Mouse (Mus musculus): Measurements from ENCODE around the gene Ttc27. TPM values are rescaled to one million over a fixed set of nuclear protein-coding genes. Genes with fewer than 3 reads are reported as not detected.
A peak's percentile ranks its signal among the peaks of the same experiment; 100 is the strongest.

Ttc27 gene
- polyA plus RNA-seq, 1 experiment from 2014 or later, result 27.7 TPM

DNA sequence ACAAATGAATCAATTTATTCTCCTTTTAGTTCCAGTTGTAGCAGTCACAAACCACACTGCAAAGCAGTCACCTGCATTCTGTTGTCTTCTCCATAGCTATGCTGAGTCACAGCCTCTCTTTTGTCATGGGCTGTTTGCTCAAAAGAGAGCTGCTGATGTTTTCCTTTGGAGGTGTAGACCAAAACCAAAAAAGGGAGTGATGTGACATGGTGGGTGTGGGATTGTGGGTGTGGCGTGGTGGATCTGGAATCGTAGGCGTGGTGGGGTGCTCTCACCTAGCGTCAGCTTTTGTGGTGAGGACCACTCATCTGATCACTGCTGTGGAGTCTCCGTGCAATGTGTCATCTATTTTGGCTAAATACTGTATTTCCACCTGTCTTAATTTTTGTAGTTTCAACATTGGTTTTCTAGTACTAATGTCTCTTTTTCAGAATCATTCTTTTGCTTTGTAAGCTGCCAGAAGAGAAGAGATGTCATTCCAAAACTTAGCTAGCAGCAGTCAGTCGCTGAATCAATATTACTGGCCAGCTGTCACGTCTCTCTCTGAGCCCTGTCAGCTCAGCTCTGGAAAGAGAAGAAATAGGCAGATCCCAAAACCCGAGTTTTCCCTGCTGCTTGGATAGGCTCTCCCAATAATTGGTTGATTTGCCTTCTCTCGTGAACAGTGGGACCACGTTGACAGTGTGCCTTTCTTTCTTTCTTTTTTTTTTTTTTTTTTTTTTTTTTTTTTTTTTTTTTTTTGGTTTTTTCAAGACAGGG is 147.4 kb downstream of the Ttc27 start:
- Histone ChIP-seq H3K9ac (ENCODE audit: low read length) (no peak overlapping the region), H3K27ac (ENCODE audit: low read depth, low read length) (no peak overlapping the region), H3K9me3 (ENCODE audit: control insufficient read depth, low read length) (no peaks in the 10 kb centered on the region), H3K4me3 (ENCODE audit: low read depth, low read length) (no peak overlapping the region), H3K4me1 (ENCODE audit: control insufficient read depth, insufficient read depth, low read length) (peaks cover 7% of the 10 kb centered on the region; the same call in 1 of the 2 replicates), H3K36me3 (ENCODE audit: control insufficient read depth, insufficient read depth, low read length) (no peaks in the 10 kb centered on the region), H3K27me3 (ENCODE audit: control insufficient read depth, insufficient read depth, low read length) (no peaks in the 10 kb centered on the region), H3K4me2 (no peak overlapping the region)
- DNase-seq (ENCODE audit: low spot score, missing footprints), result no peak
- no peak for ATAC-seq (ENCODE audit: low FRiP score)
- WGBS, result 89% methylated on average over 10 of the region's 10 CpGs

- peaks cover 7% of the 10 kb centered on the region; the same call in 1 of the 2 replicates for H3K4me1 ChIP-seq (ENCODE audit: control insufficient read depth, insufficient read depth, low read length)
- 89% methylated on average over 16 of the region's 16 CpGs for WGBS
Observed at GRCm38 (mm10) chr17:74865694-74866564, 148.4 kb downstream of the Ttc27 start.

GRCm38 (mm10) chr17:74866565-74867507 is 149.3 kb downstream of the Ttc27 start:
- H3K27ac ChIP-seq (ENCODE audit: low read depth, low read length), result no peak overlapping the region
- H3K4me1 ChIP-seq (ENCODE audit: control insufficient read depth, insufficient read depth, low read length), result peaks cover 7% of the 10 kb centered on the region; the same call in 1 of the 2 replicates
- H3K27me3 ChIP-seq (ENCODE audit: control insufficient read depth, insufficient read depth, low read length), result no peaks in the 10 kb centered on the region
- no peak for ATAC-seq (ENCODE audit: low FRiP score)
- no peak overlapping the region for H3K4me3 ChIP-seq (ENCODE audit: low read depth, low read length)
- H3K9me3 ChIP-seq (ENCODE audit: control insufficient read depth, low read length), result no peaks in the 10 kb centered on the region
- 63% methylated on average over 11 of the region's 11 CpGs for WGBS
- H3K4me2 ChIP-seq, result no peak overlapping the region
- no peaks in the 10 kb centered on the region for H3K36me3 ChIP-seq (ENCODE audit: control insufficient read depth, insufficient read depth, low read length)
- no peak overlapping the region for H3K9ac ChIP-seq (ENCODE audit: low read length)
- no peak for DNase-seq (ENCODE audit: low spot score, missing footprints)

More at GRCm38 (mm10) chr17:74865694-74866564, 148.4 kb downstream of the Ttc27 start:
- Histone ChIP-seq H3K9ac (ENCODE audit: low read length) (no peak overlapping the region), H3K36me3 (ENCODE audit: control insufficient read depth, insufficient read depth, low read length) (no peaks in the 10 kb centered on the region), H3K4me3 (ENCODE audit: low read depth, low read length) (no peak overlapping the region), H3K27ac (ENCODE audit: low read depth, low read length) (no peak overlapping the region), H3K27me3 (ENCODE audit: control insufficient read depth, insufficient read depth, low read length) (no peaks in the 10 kb centered on the region), H3K4me2 (no peak overlapping the region), H3K9me3 (ENCODE audit: control insufficient read depth, low read length) (no peaks in the 10 kb centered on the region)
- ATAC-seq (ENCODE audit: low FRiP score) (no peak), DNase-seq (ENCODE audit: low spot score, missing footprints) (no peak)

- Histone ChIP-seq H3K9me3 (ENCODE audit: control insufficient read depth, low read length) (no peaks in the 10 kb centered on the region), H3K9ac (ENCODE audit: low read length) (no peak overlapping the region), H3K4me1 (ENCODE audit: control insufficient read depth, insufficient read depth, low read length) (peaks cover 7% of the 10 kb centered on the region; the same call in 1 of the 2 replicates), H3K4me2 (no peak overlapping the region), H3K4me3 (ENCODE audit: low read depth, low read length) (no peak overlapping the region), H3K27me3 (ENCODE audit: control insufficient read depth, insufficient read depth, low read length) (no peaks in the 10 kb centered on the region), H3K27ac (ENCODE audit: low read depth, low read length) (no peak overlapping the region), H3K36me3 (ENCODE audit: control insufficient read depth, insufficient read depth, low read length) (no peaks in the 10 kb centered on the region)
- ATAC-seq (ENCODE audit: low FRiP score) (no peak), DNase-seq (ENCODE audit: low spot score, missing footprints) (no peak)
- 86% methylated on average over 12 of the region's 12 CpGs for WGBS
Observed at GRCm38 (mm10) chr17:74868185-74868907, 150.8 kb downstream of the Ttc27 start.

- WGBS, result 74% methylated on average over 8 of the region's 8 CpGs
- DNase-seq (ENCODE audit: low spot score, missing footprints) (peak; percentile 51), ATAC-seq (ENCODE audit: low FRiP score) (no peak)
- Histone ChIP-seq H3K9ac (ENCODE audit: low read length) (no peak overlapping the region), H3K27me3 (ENCODE audit: control insufficient read depth, insufficient read depth, low read length) (no peaks in the 10 kb centered on the region), H3K36me3 (ENCODE audit: control insufficient read depth, insufficient read depth, low read length) (no peaks in the 10 kb centered on the region), H3K4me3 (ENCODE audit: low read depth, low read length) (no peak overlapping the region), H3K4me1 (ENCODE audit: control insufficient read depth, insufficient read depth, low read length) (peaks cover 7% of the 10 kb centered on the region; the same call in 1 of the 2 replicates), H3K27ac (ENCODE audit: low read depth, low read length) (no peak overlapping the region), H3K4me2 (no peak overlapping the region), H3K9me3 (ENCODE audit: control insufficient read depth, low read length) (no peaks in the 10 kb centered on the region)
Observed at GRCm38 (mm10) chr17:74869556-74869955, 152.0 kb downstream of the Ttc27 start.

- Histone ChIP-seq H3K4me2 (no peak overlapping the region), H3K9ac (ENCODE audit: low read length) (no peak overlapping the region), H3K4me3 (ENCODE audit: low read depth, low read length) (no peak overlapping the region), H3K27ac (ENCODE audit: low read depth, low read length) (no peak overlapping the region), H3K36me3 (ENCODE audit: control insufficient read depth, insufficient read depth, low read length) (no peaks in the 10 kb centered on the region), H3K4me1 (ENCODE audit: control insufficient read depth, insufficient read depth, low read length) (peaks cover 7% of the 10 kb centered on the region; the same call in 1 of the 2 replicates), H3K27me3 (ENCODE audit: control insufficient read depth, insufficient read depth, low read length) (no peaks in the 10 kb centered on the region), H3K9me3 (ENCODE audit: control insufficient read depth, low read length) (no peaks in the 10 kb centered on the region)
- no peak for ATAC-seq (ENCODE audit: low FRiP score)
- 78% methylated on average over 14 of the region's 14 CpGs for WGBS
- peak; percentile 78 for DNase-seq (ENCODE audit: low spot score, missing footprints)
Observed at GRCm38 (mm10) chr17:74870177-74871160, 152.9 kb downstream of the Ttc27 start.

DNA sequence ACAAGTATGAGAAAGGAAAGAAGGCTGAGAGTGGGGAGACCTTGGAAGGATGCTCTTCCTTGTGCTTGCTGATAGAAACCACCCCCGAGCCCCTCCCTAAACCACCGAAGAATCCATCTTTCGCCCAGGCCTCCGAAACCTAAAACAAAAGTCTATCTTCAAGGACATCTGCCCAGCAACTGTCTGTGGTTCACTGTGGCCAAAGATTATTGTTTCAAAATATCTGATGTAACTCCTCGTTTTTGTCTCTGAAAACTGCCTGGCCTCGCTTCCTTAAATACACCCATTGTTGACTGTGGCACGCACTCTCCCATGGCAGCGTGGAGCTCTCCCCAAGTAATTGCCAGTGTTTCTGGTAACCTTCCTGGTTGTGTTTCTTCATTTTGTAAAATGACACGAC is 155.0 kb downstream of the Ttc27 start:
- H3K4me2 ChIP-seq, result no peak overlapping the region
- 89% methylated on average over 9 of the region's 9 CpGs for WGBS
- no peaks in the 10 kb centered on the region for H3K9me3 ChIP-seq (ENCODE audit: control insufficient read depth, low read length)
- ATAC-seq (ENCODE audit: low FRiP score), result no peak
- H3K27me3 ChIP-seq (ENCODE audit: control insufficient read depth, insufficient read depth, low read length), result no peaks in the 10 kb centered on the region
- H3K4me3 ChIP-seq (ENCODE audit: low read depth, low read length), result no peak overlapping the region
- no peak for DNase-seq (ENCODE audit: low spot score, missing footprints)
- no peak overlapping the region for H3K9ac ChIP-seq (ENCODE audit: low read length)
- no peak overlapping the region for H3K27ac ChIP-seq (ENCODE audit: low read depth, low read length)
- H3K36me3 ChIP-seq (ENCODE audit: control insufficient read depth, insufficient read depth, low read length), result no peaks in the 10 kb centered on the region
- H3K4me1 ChIP-seq (ENCODE audit: control insufficient read depth, insufficient read depth, low read length), result no peaks in the 10 kb centered on the region
